Mouse (Mus musculus): ENCODE results near the gene Eml1.

- TF ChIP-seq CTCF (IDR thresholded peaks at IDR 0.05; ENCODE audit: insufficient read depth, low read depth, low read length) (no peak), POLR2A (IDR thresholded peaks at IDR 0.05; ENCODE audit: insufficient read depth, low read depth, low read length) (no peak)
Measured at GRCm38 (mm10) chr12:108355986-108356385, 14.8 kb upstream of the Eml1 start.

Measured in olfactory bulb, adult 2 months (tissue).